Comparison of ENCODE assay signal across 8 mouse cellular contexts in the genomic region with DNA sequence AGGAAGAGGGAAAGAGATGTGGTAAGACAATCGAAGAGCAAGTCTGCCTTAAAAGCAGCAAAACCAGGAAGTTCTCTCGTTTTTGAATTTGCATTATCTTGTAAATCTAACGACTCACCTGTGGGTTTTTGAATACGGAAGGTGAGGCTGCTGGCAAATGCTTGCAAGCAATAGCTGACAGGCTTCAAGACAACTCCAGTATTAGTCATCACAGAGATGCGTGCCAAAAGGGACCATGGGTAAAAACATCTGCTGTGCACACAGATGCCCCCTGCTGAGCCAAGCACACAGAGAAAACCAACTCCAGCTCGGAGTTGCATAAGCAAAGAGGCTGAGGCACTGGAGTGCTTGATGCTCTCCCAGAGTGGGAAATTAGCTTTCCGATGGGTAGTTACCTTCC. TPM values are rescaled to one million over a fixed set of nuclear protein-coding genes. Genes with fewer than 3 reads are reported as not detected.
DNase-seq lines count a peak whose midpoint lies in the region; ATAC-seq and TF ChIP-seq lines count a peak whose summit lies in the region.

No protein-coding gene starts in this region.

- H3K9me3 ChIP-seq in hindbrain, embryonic 14.5 days (ENCODE audit: control insufficient read depth, low read length), result no peaks in the 10 kb centered on the region
- no peaks in the 10 kb centered on the region for H3K9me3 ChIP-seq in hindbrain, embryonic 12.5 days (replicated peaks)
- H3K9me3 ChIP-seq in forebrain, embryonic 12.5 days, result no peaks in the 10 kb centered on the region

- H3K4me1 ChIP-seq in hindbrain, embryonic 14.5 days (replicated peaks; ENCODE audit: control insufficient read depth, insufficient read depth, low read length), result no peaks in the 10 kb centered on the region
- H3K4me1 ChIP-seq in hindbrain, embryonic 12.5 days, result peaks cover 8% of the 10 kb centered on the region
- H3K4me1 ChIP-seq in forebrain, embryonic 12.5 days, result peaks cover 10% of the 10 kb centered on the region

- no peaks in the 10 kb centered on the region for H3K27me3 ChIP-seq in hindbrain, embryonic 14.5 days (ENCODE audit: control insufficient read depth, insufficient read depth, low read length)
- H3K27me3 ChIP-seq in hindbrain, embryonic 12.5 days, result no peaks in the 10 kb centered on the region; the same call in 1 of the 2 replicates
- H3K27me3 ChIP-seq in Patski, result no peaks in the 10 kb centered on the region
- peaks cover 5% of the 10 kb centered on the region; the same call in 1 of the 2 replicates for H3K27me3 ChIP-seq in forebrain, embryonic 12.5 days

- H3K4me3 ChIP-seq in hindbrain, embryonic 14.5 days (replicated peaks; ENCODE audit: low read length), result no peak overlapping the region
- H3K4me3 ChIP-seq in hindbrain, embryonic 12.5 days, result no peak overlapping the region
- no peak overlapping the region for H3K4me3 ChIP-seq in forebrain, embryonic 12.5 days (replicated peaks)

- H3K9ac ChIP-seq in hindbrain, embryonic 14.5 days, result no peak overlapping the region
- no peak overlapping the region for H3K9ac ChIP-seq in hindbrain, embryonic 12.5 days
- no peak overlapping the region for H3K9ac ChIP-seq in forebrain, embryonic 12.5 days

- no peak overlapping the region for H3K27ac ChIP-seq in hindbrain, embryonic 14.5 days
- no peak overlapping the region for H3K27ac ChIP-seq in hindbrain, embryonic 12.5 days
- no peak overlapping the region for H3K27ac ChIP-seq in forebrain, embryonic 12.5 days

- CTCF ChIA-PET in Patski (lab: Charles Lee), result interaction anchor here (1.0 to 2.2 kb wide), 3 partner anchors 10 to 21 kb away, joined by 4 to 11 read pairs (median 5); no protein-coding TSS in a partner anchor

- intact Hi-C loops in left cerebral cortex, postnatal 25 days (cut with DNase I), result no loop called here

- TF ChIP-seq CTCF in Patski (IDR thresholded peaks at IDR 0.05), result no peak

- no peaks in the 10 kb centered on the region for H3K36me3 ChIP-seq in hindbrain, embryonic 14.5 days (replicated peaks; ENCODE audit: control insufficient read depth, insufficient read depth)
- H3K36me3 ChIP-seq in hindbrain, embryonic 12.5 days, result no peaks in the 10 kb centered on the region
- H3K36me3 ChIP-seq in forebrain, embryonic 12.5 days (replicated peaks), result no peaks in the 10 kb centered on the region

- WGBS in hindbrain, embryonic 14.5 days, result 48% methylated on average over 7 of the region's 7 CpGs
- WGBS in hindbrain, embryonic 12.5 days, result 45% methylated on average over 7 of the region's 7 CpGs
- 57% methylated on average over 7 of the region's 7 CpGs for WGBS in forebrain, embryonic 12.5 days

- in situ Hi-C loops in Patski (cut with MboI; ENCODE audit: low pct_unique_long_range_greater_than_20kb), result no loop called here

- POLR2A ChIA-PET in Patski (lab: Charles Lee), result no interaction called here

- DNase-seq in hindbrain, embryonic 14.5 days (ENCODE audit: low spot score), result no peak
- DNase-seq in Patski (ENCODE audit: low read depth, low spot score), result peak; percentile 54
- peak; percentile 10 for DNase-seq in fat pad, adult 2 months (ENCODE audit: extremely low read depth, low read depth, low spot score)
- peak; percentile 64 to 87 for DNase-seq in left cerebral cortex, postnatal 25 days (ENCODE audit: low spot score in 2 of 2)
- DNase-seq in right cerebral cortex, postnatal 10 days (ENCODE audit: low spot score in 2 of 2), result peak; percentile 49 to 60
- DNase-seq in urinary bladder, adult 18-20 months (ENCODE audit: low spot score in 2 of 2), result no peak

- H3K4me2 ChIP-seq in hindbrain, embryonic 14.5 days (replicated peaks), result peak overlapping the region; percentile 66; the same call in 1 of the 2 replicates
- no peak overlapping the region for H3K4me2 ChIP-seq in hindbrain, embryonic 12.5 days (replicated peaks)
- no peak overlapping the region for H3K4me2 ChIP-seq in forebrain, embryonic 12.5 days

- ATAC-seq in hindbrain, embryonic 14.5 days (ENCODE audit: low FRiP score), result no peak
- no peak for ATAC-seq in hindbrain, embryonic 12.5 days (ENCODE audit: low FRiP score)
- peak; percentile 72 for ATAC-seq in Patski
- no peak for ATAC-seq in forebrain, embryonic 12.5 days (ENCODE audit: low FRiP score)

RNA-seq across cellular contexts. Expression of a gene that starts 1.1 kb away (rescaled TPM):
- 6.3 and 6.4 TPM in 2 replicates for polyA plus RNA-seq in hindbrain, embryonic 14.5 days (2014; fragmentation: Nextera tagmentation; extraction: Ambion mirVana)
- polyA plus RNA-seq in hindbrain, embryonic 12.5 days (2016; fragmentation: Nextera tagmentation; extraction: Ambion mirVana), result 4.9 and 6.2 TPM in 2 replicates
- polyA plus RNA-seq in Patski (2021), result 1.1 TPM
- 10 to 100 TPM; 17.9 to 24.0 TPM for total RNA-seq in left cerebral cortex, postnatal 25 days (2021)
- polyA plus RNA-seq in forebrain, embryonic 12.5 days (2016; fragmentation: Nextera tagmentation; extraction: Ambion mirVana), result 2.5 and 2.8 TPM in 2 replicates

Comparison
In these comparisons a context has a peak if more than half of its experiments do, and no peak if none do; other contexts are left out.
1. DNase-seq: peak in Patski (single experiment), fat pad, adult 2 months (single experiment), left cerebral cortex, postnatal 25 days (2 of 2) and right cerebral cortex, postnatal 10 days (2 of 2); none in hindbrain, embryonic 14.5 days (single experiment) and urinary bladder, adult 18-20 months (0 of 2).